Comparison of ENCODE assay signal across 26 mouse cellular contexts in the genomic region with DNA sequence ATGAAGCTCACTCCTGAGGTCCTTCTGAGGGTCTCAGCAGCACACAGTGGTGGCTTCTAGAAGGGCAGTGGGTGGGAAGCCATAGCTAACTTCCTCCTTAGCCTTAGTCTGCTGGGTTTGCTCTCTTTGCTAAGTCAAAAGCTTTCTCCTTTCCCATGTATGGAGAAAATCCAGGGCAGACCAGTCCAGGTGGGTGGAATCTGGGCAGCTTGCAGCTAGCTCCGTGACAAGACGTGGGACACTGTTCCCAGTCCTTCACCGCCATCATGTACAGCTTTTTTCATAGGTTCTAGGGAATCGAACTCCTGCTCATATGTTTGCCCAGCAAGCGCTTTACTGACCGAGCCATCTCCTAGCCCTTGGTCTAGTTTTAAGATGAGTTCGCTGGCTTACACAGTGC.
A peak's percentile ranks its signal among the peaks of the same experiment; 100 is the strongest.
DNase-seq lines count a peak whose midpoint lies in the region; ATAC-seq and TF ChIP-seq lines count a peak whose summit lies in the region.
"Had no signal": no experiment of that assay in that cellular context is flagged by ENCODE, and none has a peak within 500 bp of the region (broad histone marks: within the 10 kb centered on the region; RNA-seq: fewer than 3 reads in every experiment).

No protein-coding gene starts in this region.

- H3K4me3 ChIP-seq in midbrain, embryonic 10.5 days: no peak overlapping the region
- no peak overlapping the region for H3K4me3 ChIP-seq in midbrain, postnatal 0 days (ENCODE audit: low read depth, low read length)
- H3K4me3 ChIP-seq: embryonic facial prominence, embryonic 10.5 days; embryonic facial prominence, embryonic 12.5 days; forebrain, embryonic 13.5 days; forebrain, embryonic 15.5 days had no signal

- TF ChIP-seq CTCF in midbrain, postnatal 0 days (IDR thresholded peaks at IDR 0.05): no peak

- peak; percentile 65 for ATAC-seq in frontal cortex, adult (ENCODE audit: low TSS enrichment)
- ATAC-seq in midbrain, postnatal 0 days (ENCODE audit: low FRiP score): no peak
- ATAC-seq: activated CD4-positive, CD25-positive, alpha-beta regulatory T cell, adult 4 months; CD4-positive, CD25-positive, alpha-beta regulatory T cell, adult 4 months; forebrain, embryonic 13.5 days; forebrain, embryonic 15.5 days; Patski had no signal

- WGBS in midbrain, embryonic 10.5 days: 95% methylated on average over 7 of the region's 7 CpGs
- WGBS in midbrain, postnatal 0 days: 89% methylated on average over 7 of the region's 7 CpGs

- H3K4me1 ChIP-seq in midbrain, embryonic 10.5 days: peaks cover 36% of the 10 kb centered on the region
- H3K4me1 ChIP-seq in midbrain, postnatal 0 days (ENCODE audit: insufficient read depth, low read length): no peaks in the 10 kb centered on the region
- H3K4me1 ChIP-seq: embryonic facial prominence, embryonic 12.5 days had no signal

- no peak overlapping the region for H3K9ac ChIP-seq in midbrain, postnatal 0 days (replicated peaks; ENCODE audit: low read length, poor library complexity, severe bottlenecking)
- H3K9ac ChIP-seq: embryonic facial prominence, embryonic 12.5 days; forebrain, embryonic 13.5 days; forebrain, embryonic 15.5 days had no signal

- H3K4me2 ChIP-seq in midbrain, postnatal 0 days (ENCODE audit: low read depth, low read length, poor library complexity, severe bottlenecking): no peak overlapping the region
- H3K4me2 ChIP-seq: embryonic facial prominence, embryonic 12.5 days; forebrain, embryonic 13.5 days; forebrain, embryonic 15.5 days had no signal

- DNase-seq in frontal cortex, postnatal 25 days (ENCODE audit: low spot score in 2 of 2): no peak
- no peak for DNase-seq in midbrain, embryonic 10.5 days (ENCODE audit: low spot score)
- no peak for DNase-seq in midbrain, postnatal 0 days (ENCODE audit: low spot score)
- DNase-seq in right cerebral cortex, adult 18-20 months: peak; percentile 74
- DNase-seq in right cerebral cortex, postnatal 25 days: no peak
- peak; percentile 70 for DNase-seq in telencephalon, adult 2 months (ENCODE audit: low read depth, low spot score)
- no peak for DNase-seq in layer of hippocampus, adult 9-11 months
- DNase-seq: adrenal gland, adult 8-10 months; adrenal gland, postnatal 14 days; adrenal gland, postnatal 36 days; B cell, adult 2 months; cerebellum, adult 11 months; cerebellum, adult 18-20 months; cerebellum, adult 8-10 months; cerebellum, adult 9-11 months; cerebellum, postnatal 14 days; cerebellum, postnatal 36 days had no signal

- no peaks in the 10 kb centered on the region for H3K36me3 ChIP-seq in midbrain, embryonic 10.5 days
- no peaks in the 10 kb centered on the region for H3K36me3 ChIP-seq in midbrain, postnatal 0 days (ENCODE audit: insufficient read depth, low read length)
- H3K36me3 ChIP-seq: embryonic facial prominence, embryonic 10.5 days; embryonic facial prominence, embryonic 12.5 days; forebrain, embryonic 15.5 days; G1E had no signal

- 0 out of 2 replicates have a peak overlapping the region, but pooled peaks have one; percentile 13 for H3K27ac ChIP-seq in midbrain, embryonic 10.5 days (replicated peaks)
- no peak overlapping the region for H3K27ac ChIP-seq in midbrain, postnatal 0 days (ENCODE audit: low read depth, low read length)
- H3K27ac ChIP-seq: embryonic facial prominence, embryonic 10.5 days; embryonic facial prominence, embryonic 12.5 days; forebrain, embryonic 13.5 days; forebrain, embryonic 15.5 days had no signal

- H3K9me3 ChIP-seq in midbrain, embryonic 10.5 days (replicated peaks): no peaks in the 10 kb centered on the region
- no peaks in the 10 kb centered on the region for H3K9me3 ChIP-seq in midbrain, postnatal 0 days (ENCODE audit: low read length)
- H3K9me3 ChIP-seq: embryonic facial prominence, embryonic 10.5 days; embryonic facial prominence, embryonic 12.5 days; forebrain, embryonic 13.5 days; forebrain, embryonic 15.5 days; G1E had no signal

- peaks cover 20% of the 10 kb centered on the region; the same call in 1 of the 2 replicates for H3K27me3 ChIP-seq in midbrain, embryonic 10.5 days (ENCODE audit: low read depth, poor library complexity, severe bottlenecking)
- H3K27me3 ChIP-seq in midbrain, postnatal 0 days (ENCODE audit: insufficient read depth, low read length): no peaks in the 10 kb centered on the region
- H3K27me3 ChIP-seq: embryonic facial prominence, embryonic 12.5 days; forebrain, embryonic 13.5 days; forebrain, embryonic 15.5 days; Patski had no signal

Comparison
In these comparisons a context has a peak if more than half of its experiments do, and no peak if none do; other contexts are left out.
1. DNase-seq: peak in right cerebral cortex, adult 18-20 months (single experiment) and telencephalon, adult 2 months (single experiment); none in frontal cortex, postnatal 25 days (0 of 2), midbrain, embryonic 10.5 days (single experiment), midbrain, postnatal 0 days (single experiment), right cerebral cortex, postnatal 25 days (single experiment) and layer of hippocampus, adult 9-11 months (single experiment).